Mouse (Mus musculus): Measurements from ENCODE around the gene Tdrkh. TPM values are rescaled to one million over a fixed set of nuclear protein-coding genes. Genes with fewer than 3 reads are reported as not detected.

Tdrkh gene
- polyA plus RNA-seq, 1 experiment from 2014 or later: 14.6 TPM

- Histone ChIP-seq H3K9ac (ENCODE audit: low read length) (no peak overlapping the region), H3K9me3 (ENCODE audit: control insufficient read depth, low read length) (no peaks in the 10 kb centered on the region), H3K27me3 (replicated peaks; ENCODE audit: control insufficient read depth, insufficient read depth, low read length) (peaks cover 14% of the 10 kb centered on the region), H3K27ac (ENCODE audit: low read depth) (no peak overlapping the region), H3K4me2 (ENCODE audit: low read length) (no peak overlapping the region), H3K4me3 (ENCODE audit: low read depth, low read length) (no peak overlapping the region), H3K36me3 (ENCODE audit: control insufficient read depth, insufficient read depth, low read length) (no peaks in the 10 kb centered on the region), H3K4me1 (replicated peaks; ENCODE audit: control insufficient read depth, insufficient read depth, low read length) (no peaks in the 10 kb centered on the region)
- DNase-seq (ENCODE audit: low spot score) (no peak), ATAC-seq (replicated peaks; ENCODE audit: low FRiP score, low TSS enrichment, low read depth) (no peak)
- WGBS: 62% methylated on average over 4 of the region's 4 CpGs
Measured at GRCm38 (mm10) chr3:94405561-94405960, 7.5 kb upstream of the Tdrkh start.

- H3K9me3 ChIP-seq (ENCODE audit: control insufficient read depth, low read length): no peaks in the 10 kb centered on the region
- DNase-seq (ENCODE audit: low spot score): no peak
- no peaks in the 10 kb centered on the region for H3K27me3 ChIP-seq (replicated peaks; ENCODE audit: control insufficient read depth, insufficient read depth, low read length)
- WGBS: 11% methylated on average over 25 of the region's 25 CpGs
- peaks cover 9% of the 10 kb centered on the region; the same call in 1 of the 2 replicates for H3K4me1 ChIP-seq (replicated peaks; ENCODE audit: control insufficient read depth, insufficient read depth, low read length)
- H3K9ac ChIP-seq (ENCODE audit: low read length): peak overlapping the region; percentile 43
- peak; percentile 40; the same call in 1 of the 2 replicates for ATAC-seq (replicated peaks; ENCODE audit: low FRiP score, low TSS enrichment, low read depth)
- peak overlapping the region; percentile 69 for H3K4me2 ChIP-seq (ENCODE audit: low read length)
- H3K36me3 ChIP-seq (ENCODE audit: control insufficient read depth, insufficient read depth, low read length): no peaks in the 10 kb centered on the region
- peak overlapping the region; percentile 42 for H3K4me3 ChIP-seq (ENCODE audit: low read depth, low read length)
- H3K27ac ChIP-seq (ENCODE audit: low read depth): no peak overlapping the region
Measured at GRCm38 (mm10) chr3:94412530-94412929, 543 bp upstream of the Tdrkh start.

- DNase-seq (ENCODE audit: low spot score): no peak
- Histone ChIP-seq H3K36me3 (ENCODE audit: control insufficient read depth, insufficient read depth, low read length) (no peaks in the 10 kb centered on the region), H3K9ac (ENCODE audit: low read length) (no peak overlapping the region), H3K9me3 (ENCODE audit: control insufficient read depth, low read length) (no peaks in the 10 kb centered on the region), H3K4me3 (ENCODE audit: low read depth, low read length) (no peak overlapping the region), H3K4me1 (replicated peaks; ENCODE audit: control insufficient read depth, insufficient read depth, low read length) (no peaks in the 10 kb centered on the region), H3K27ac (ENCODE audit: low read depth) (no peak overlapping the region), H3K4me2 (ENCODE audit: low read length) (no peak overlapping the region), H3K27me3 (replicated peaks; ENCODE audit: control insufficient read depth, insufficient read depth, low read length) (no peaks in the 10 kb centered on the region)
- WGBS: 71% methylated on average over 2 of the region's 2 CpGs
- no peak for ATAC-seq (replicated peaks; ENCODE audit: low FRiP score, low TSS enrichment, low read depth)
Measured at GRCm38 (mm10) chr3:94430980-94431379, 17.9 kb downstream of the Tdrkh start.

- DNase-seq (ENCODE audit: low spot score) (no peak), ATAC-seq (replicated peaks; ENCODE audit: low FRiP score, low TSS enrichment, low read depth) (no peak)
- no peaks in the 10 kb centered on the region for H3K9me3 ChIP-seq (ENCODE audit: control insufficient read depth, low read length)
- no peak overlapping the region for H3K4me3 ChIP-seq (ENCODE audit: low read depth, low read length)
- H3K4me1 ChIP-seq (replicated peaks; ENCODE audit: control insufficient read depth, insufficient read depth, low read length): no peaks in the 10 kb centered on the region
- no peak overlapping the region for H3K27ac ChIP-seq (ENCODE audit: low read depth)
- H3K4me2 ChIP-seq (ENCODE audit: low read length): no peak overlapping the region
- H3K36me3 ChIP-seq (ENCODE audit: control insufficient read depth, insufficient read depth, low read length): no peaks in the 10 kb centered on the region
- 70% methylated on average over 2 of the region's 2 CpGs for WGBS
- H3K27me3 ChIP-seq (replicated peaks; ENCODE audit: control insufficient read depth, insufficient read depth, low read length): no peaks in the 10 kb centered on the region
- no peak overlapping the region for H3K9ac ChIP-seq (ENCODE audit: low read length)
Measured at GRCm38 (mm10) chr3:94434305-94434704, 21.2 kb downstream of the Tdrkh start.

GRCm38 (mm10) chr3:94436420-94436819 is 23.3 kb downstream of the Tdrkh start:
- no peak overlapping the region for H3K4me2 ChIP-seq (ENCODE audit: low read length)
- H3K4me1 ChIP-seq (replicated peaks; ENCODE audit: control insufficient read depth, insufficient read depth, low read length): no peaks in the 10 kb centered on the region
- DNase-seq (ENCODE audit: low spot score) (no peak), ATAC-seq (replicated peaks; ENCODE audit: low FRiP score, low TSS enrichment, low read depth) (no peak)
- H3K36me3 ChIP-seq (ENCODE audit: control insufficient read depth, insufficient read depth, low read length): no peaks in the 10 kb centered on the region
- H3K27me3 ChIP-seq (replicated peaks; ENCODE audit: control insufficient read depth, insufficient read depth, low read length): peaks cover 6% of the 10 kb centered on the region; the same call in 1 of the 2 replicates
- H3K9ac ChIP-seq (ENCODE audit: low read length): no peak overlapping the region
- no peak overlapping the region for H3K4me3 ChIP-seq (ENCODE audit: low read depth, low read length)
- no peaks in the 10 kb centered on the region for H3K9me3 ChIP-seq (ENCODE audit: control insufficient read depth, low read length)
- 87% methylated on average over 9 of the region's 9 CpGs for WGBS
- H3K27ac ChIP-seq (ENCODE audit: low read depth): no peak overlapping the region

GRCm38 (mm10) chr3:94441182-94441581 is 28.1 kb downstream of the Tdrkh start:
- Histone ChIP-seq H3K4me1 (replicated peaks; ENCODE audit: control insufficient read depth, insufficient read depth, low read length) (peaks cover 7% of the 10 kb centered on the region), H3K27me3 (replicated peaks; ENCODE audit: control insufficient read depth, insufficient read depth, low read length) (peaks cover 6% of the 10 kb centered on the region; the same call in 1 of the 2 replicates), H3K4me3 (ENCODE audit: low read depth, low read length) (no peak overlapping the region), H3K4me2 (ENCODE audit: low read length) (no peak overlapping the region), H3K9me3 (ENCODE audit: control insufficient read depth, low read length) (no peaks in the 10 kb centered on the region), H3K27ac (ENCODE audit: low read depth) (no peak overlapping the region), H3K36me3 (ENCODE audit: control insufficient read depth, insufficient read depth, low read length) (peaks cover 16% of the 10 kb centered on the region), H3K9ac (ENCODE audit: low read length) (no peak overlapping the region)
- ATAC-seq (replicated peaks; ENCODE audit: low FRiP score, low TSS enrichment, low read depth): no peak
- WGBS: 41% methylated on average over 3 of the region's 3 CpGs
- no peak for DNase-seq (ENCODE audit: low spot score)

GRCm38 (mm10) chr3:94442951-94443596 is 30.0 kb downstream of the Tdrkh start, which contains the start of gene Mrpl9:
TSS of gene Mrpl9 (plus strand) at chr3:94443318.
- WGBS: under 1% methylated on average over 39 of the region's 39 CpGs
- ATAC-seq (replicated peaks; ENCODE audit: low FRiP score, low TSS enrichment, low read depth) (peak; percentile 98), DNase-seq (ENCODE audit: low spot score) (peak; percentile 98)
- H3K36me3 ChIP-seq (ENCODE audit: control insufficient read depth, insufficient read depth, low read length): peaks cover 35% of the 10 kb centered on the region
- peak within 1 kb of the TSS; percentile 65 for H3K4me2 ChIP-seq (ENCODE audit: low read length)
- peak within 1 kb of the TSS; percentile 43; the same call in 1 of the 2 replicates for H3K27ac ChIP-seq (ENCODE audit: low read depth)
- no peaks in the 10 kb centered on the region for H3K9me3 ChIP-seq (ENCODE audit: control insufficient read depth, low read length)
- H3K4me1 ChIP-seq (replicated peaks; ENCODE audit: control insufficient read depth, insufficient read depth, low read length): peaks cover 7% of the 10 kb centered on the region
- peaks cover 6% of the 10 kb centered on the region; the same call in 1 of the 2 replicates for H3K27me3 ChIP-seq (replicated peaks; ENCODE audit: control insufficient read depth, insufficient read depth, low read length)
- peak within 1 kb of the TSS; percentile 98 for H3K4me3 ChIP-seq (ENCODE audit: low read depth, low read length)
- H3K9ac ChIP-seq (ENCODE audit: low read length): peak within 1 kb of the TSS; percentile 88

- peak within 1 kb of the TSS; percentile 43; the same call in 1 of the 2 replicates for H3K27ac ChIP-seq (ENCODE audit: low read depth)
- DNase-seq (ENCODE audit: low spot score): no peak
Measured at GRCm38 (mm10) chr3:94443597-94443964, 30.5 kb downstream of the Tdrkh start, which contains the start of gene Oaz3. TSS of gene Oaz3 (minus strand) at chr3:94443915.

GRCm38 (mm10) chr3:94449377-94449776 is 36.3 kb downstream of the Tdrkh start:
- Histone ChIP-seq H3K4me2 (ENCODE audit: low read length) (no peak overlapping the region), H3K27ac (ENCODE audit: low read depth) (no peak overlapping the region), H3K4me1 (replicated peaks; ENCODE audit: control insufficient read depth, insufficient read depth, low read length) (peaks cover 2% of the 10 kb centered on the region; the same call in 1 of the 2 replicates), H3K36me3 (ENCODE audit: control insufficient read depth, insufficient read depth, low read length) (peaks cover 46% of the 10 kb centered on the region), H3K27me3 (replicated peaks; ENCODE audit: control insufficient read depth, insufficient read depth, low read length) (no peaks in the 10 kb centered on the region), H3K9ac (ENCODE audit: low read length) (no peak overlapping the region), H3K4me3 (ENCODE audit: low read depth, low read length) (no peak overlapping the region), H3K9me3 (ENCODE audit: control insufficient read depth, low read length) (no peaks in the 10 kb centered on the region)
- DNase-seq (ENCODE audit: low spot score) (no peak), ATAC-seq (replicated peaks; ENCODE audit: low FRiP score, low TSS enrichment, low read depth) (no peak)
- WGBS: 91% methylated on average over 2 of the region's 2 CpGs

More at GRCm38 (mm10) chr3:94443597-94443964, 30.5 kb downstream of the Tdrkh start, which contains the start of gene Oaz3:
- Histone ChIP-seq H3K27me3 (replicated peaks; ENCODE audit: control insufficient read depth, insufficient read depth, low read length) (peaks cover 6% of the 10 kb centered on the region; the same call in 1 of the 2 replicates), H3K9ac (ENCODE audit: low read length) (peak within 1 kb of the TSS; percentile 88), H3K4me3 (ENCODE audit: low read depth, low read length) (peak within 1 kb of the TSS; percentile 98), H3K4me2 (ENCODE audit: low read length) (peak within 1 kb of the TSS; percentile 65), H3K36me3 (ENCODE audit: control insufficient read depth, insufficient read depth, low read length) (peaks cover 40% of the 10 kb centered on the region), H3K4me1 (replicated peaks; ENCODE audit: control insufficient read depth, insufficient read depth, low read length) (peaks cover 7% of the 10 kb centered on the region), H3K9me3 (ENCODE audit: control insufficient read depth, low read length) (no peaks in the 10 kb centered on the region)
- WGBS: under 1% methylated on average over 24 of the region's 24 CpGs
- peak; percentile 53 for ATAC-seq (replicated peaks; ENCODE audit: low FRiP score, low TSS enrichment, low read depth)

All from intestine, embryonic 14.5 days (tissue).